Mouse (Mus musculus) heart, adult 2 months (tissue): Measurements from ENCODE around the gene Vwc2. TPM values are rescaled to one million over a fixed set of nuclear protein-coding genes. Genes with fewer than 3 reads are reported as not detected.

Source experiments
- DNase-seq, 2 experiments: peaks; one replicate each; pipeline ENCODE4 v3.0.0; 2021
- H3K27ac ChIP-seq: fragments of 200-600 bp; 2 replicates; pipeline ENCODE4 v1.8.1; 2022
- H3K27me3 ChIP-seq: fragments of 200-500 bp; 2 replicates; pipeline ENCODE4 v1.6.1; 2012; ENCODE audit warnings: mild to moderate bottlenecking, low read length, inconsistent platforms, mixed read lengths; ENCODE audit not compliant: control insufficient read depth, insufficient read depth
- H3K36me3 ChIP-seq: fragments of 200-500 bp; 2 replicates; pipeline ENCODE4 v1.6.1; 2012; ENCODE audit warnings: low read length, inconsistent platforms; ENCODE audit not compliant: control insufficient read depth, insufficient read depth
- H3K4me1 ChIP-seq: fragments of 200-500 bp; 2 replicates; pipeline ENCODE4 v1.6.1; 2011; ENCODE audit warnings: low read length; ENCODE audit not compliant: control insufficient read depth, insufficient read depth
- H3K4me3 ChIP-seq: fragments of 200-600 bp; 2 replicates; pipeline ENCODE4 v1.8.1; 2022
- H3K79me2 ChIP-seq: fragments of 200-500 bp; replicated peaks from 2 replicates; pipeline ENCODE4 v1.6.1; 2012; ENCODE audit warnings: mild to moderate bottlenecking, inconsistent platforms, low read length, moderate library complexity, mixed read lengths; ENCODE audit not compliant: control insufficient read depth, insufficient read depth
- H3K9ac ChIP-seq: fragments of 200-500 bp; 2 replicates; pipeline ENCODE4 v1.6.1; 2012; ENCODE audit warnings: low read depth, mild to moderate bottlenecking, control low read depth, inconsistent platforms, low read length, mixed read lengths
- CTCF ChIP-seq: fragments of 200-600 bp; IDR thresholded peaks from 2 replicates; pipeline ENCODE4 v1.8.1; 2022; ENCODE audit warnings: antibody characterized with exemption, mild to moderate bottlenecking, moderate library complexity
- EP300 ChIP-seq: fragments of 200-500 bp; IDR thresholded peaks from 2 replicates; pipeline ENCODE4 v1.6.1; 2011; ENCODE audit warnings: low read depth, low read length, control low read depth; ENCODE audit not compliant: insufficient read depth
- POLR2A ChIP-seq: fragments of 200-500 bp; IDR thresholded peaks from 2 replicates; pipeline ENCODE4 v1.6.1; 2011; ENCODE audit warnings: mild to moderate bottlenecking, low read depth, low read length, control low read depth; ENCODE audit not compliant: insufficient read depth
- WGBS: fragments of 180-500 bp; shearing (Covaris S2); methylation state at CpG from one replicate; pipeline ENCODE4 v1.1.7; 2018; 5-methylcytosine and 5-hydroxymethylcytosine counted together
- intact Hi-C: fragments of 180-260 bp; cut with DNase I; formaldehyde crosslinking; loops from one replicate; pipeline ENCODE4 v1.15.1; 2025
- polyA plus RNA-seq: library from polyadenylated mRNA; depleted of rRNA; stranded (reverse); fragments of >200 nt; gene quantifications from 2 replicates; pipeline ENCODE4 v1.2.3, GENCODE M21; 2012
- total RNA-seq, 2 experiments: library from RNA; stranded (reverse); gene quantifications; 2 replicates each; pipeline ENCODE4 v1.2.3; 2021

Vwc2 gene
- total and polyA plus RNA-seq, 3 experiments = 0.82 TPM; not detected in 2

- Histone ChIP-seq H3K4me3 (no peak overlapping the region), H3K27ac (no peak overlapping the region), H3K27me3 (no peaks in the 10 kb centered on the region), H3K79me2 (no peaks in the 10 kb centered on the region), H3K4me1 (no peaks in the 10 kb centered on the region), H3K9ac (no peak overlapping the region), H3K36me3 (no peaks in the 10 kb centered on the region)
- intact Hi-C loops = no loop called here
- DNase-seq = peak; percentile 34 to 57
- TF ChIP-seq POLR2A (no peak), EP300 (no peak)
- WGBS = 35% methylated on average over 4 of the region's 4 CpGs
Measured at GRCm38 (mm10) chr11:11122866-11123265, 8.8 kb downstream of the Vwc2 start.

GRCm38 (mm10) chr11:11131414-11132077 is 17.5 kb downstream of the Vwc2 start:
- Histone ChIP-seq H3K4me3 (no peak overlapping the region), H3K27ac (no peak overlapping the region), H3K27me3 (no peaks in the 10 kb centered on the region), H3K4me1 (no peaks in the 10 kb centered on the region), H3K79me2 (no peaks in the 10 kb centered on the region), H3K9ac (no peak overlapping the region), H3K36me3 (no peaks in the 10 kb centered on the region)
- intact Hi-C loops = loop anchor here (5.0 kb wide), 2 partner anchors 1649 to 1814 kb away; no protein-coding TSS in a partner anchor
- TF ChIP-seq CTCF (peak; percentile 78), EP300 (no peak)
- WGBS = 49% methylated on average over 14 of the region's 14 CpGs
- DNase-seq = peak; percentile 9 to 18

GRCm38 (mm10) chr11:11140622-11141021 is 26.6 kb downstream of the Vwc2 start:
- DNase-seq = no peak
- H3K4me3 ChIP-seq = no peak overlapping the region
- no peaks in the 10 kb centered on the region for H3K4me1 ChIP-seq
- intact Hi-C loops = no loop called here
- H3K36me3 ChIP-seq = no peaks in the 10 kb centered on the region
- no peak overlapping the region for H3K9ac ChIP-seq
- H3K27me3 ChIP-seq = no peaks in the 10 kb centered on the region
- no peaks in the 10 kb centered on the region for H3K79me2 ChIP-seq
- no peak overlapping the region for H3K27ac ChIP-seq
- no peak for TF ChIP-seq POLR2A
- TF ChIP-seq CTCF = no peak
- no peak for TF ChIP-seq EP300

GRCm38 (mm10) chr11:11152681-11153080 is 38.7 kb downstream of the Vwc2 start:
- Histone ChIP-seq H3K4me3 (no peak overlapping the region), H3K79me2 (no peaks in the 10 kb centered on the region), H3K27ac (no peak overlapping the region), H3K36me3 (no peaks in the 10 kb centered on the region), H3K27me3 (no peaks in the 10 kb centered on the region), H3K9ac (no peak overlapping the region), H3K4me1 (no peaks in the 10 kb centered on the region)
- no peak for TF ChIP-seq EP300
- TF ChIP-seq POLR2A = no peak
- no peak for TF ChIP-seq CTCF
- WGBS = 39% methylated on average over 1 of the region's 1 CpGs
- DNase-seq = no peak
- intact Hi-C loops = no loop called here

GRCm38 (mm10) chr11:11171396-11171795 is 57.4 kb downstream of the Vwc2 start:
- Histone ChIP-seq H3K4me1 (no peaks in the 10 kb centered on the region; the same call in 1 of the 2 replicates), H3K27me3 (no peaks in the 10 kb centered on the region), H3K79me2 (no peaks in the 10 kb centered on the region), H3K36me3 (no peaks in the 10 kb centered on the region), H3K4me3 (no peak overlapping the region), H3K27ac (no peak overlapping the region), H3K9ac (no peak overlapping the region)
- intact Hi-C loops = no loop called here
- TF ChIP-seq EP300 (no peak), POLR2A (no peak), CTCF (no peak)
- DNase-seq = no peak
- 76% methylated on average over 4 of the region's 4 CpGs for whole genome bisulfite sequencing

DNA sequence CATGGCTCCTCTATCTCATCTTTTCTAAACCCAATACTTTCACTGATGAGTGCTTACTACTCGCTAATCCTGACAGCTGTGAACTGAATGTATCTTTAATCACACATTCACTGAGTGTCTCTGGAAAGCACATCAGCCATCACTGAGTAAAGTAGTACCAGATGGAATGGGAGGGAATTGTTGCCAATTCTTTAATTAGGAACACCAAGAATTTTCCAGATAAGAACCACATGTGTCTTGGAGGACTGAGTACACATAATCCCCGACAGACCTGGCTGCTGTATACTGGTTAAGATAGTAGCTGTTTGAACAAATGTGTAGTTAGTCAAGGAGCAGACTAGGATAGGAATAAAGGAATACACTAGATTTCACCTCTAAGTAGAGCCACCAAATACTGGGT is 61.2 kb downstream of the Vwc2 start:
- TF ChIP-seq CTCF (no peak), POLR2A (no peak), EP300 (no peak)
- Histone ChIP-seq H3K27me3 (no peaks in the 10 kb centered on the region), H3K79me2 (no peaks in the 10 kb centered on the region), H3K4me3 (no peak overlapping the region), H3K27ac (no peak overlapping the region), H3K4me1 (no peaks in the 10 kb centered on the region; the same call in 1 of the 2 replicates), H3K36me3 (no peaks in the 10 kb centered on the region), H3K9ac (no peak overlapping the region)
- no peak for DNase-seq
- WGBS = 39% methylated on average over 2 of the region's 2 CpGs
- intact Hi-C loops = no loop called here
